Mouse (Mus musculus): ENCODE data around the gene Sars2. TPM values are rescaled to one million over a fixed set of nuclear protein-coding genes. Genes with fewer than 3 reads are reported as not detected.

The Sars2 gene
- polyA plus RNA-seq, 1 experiment from 2014 or later, result 30.4 TPM

- Histone ChIP-seq H3K9me3 (peaks cover 9% of the 10 kb centered on the region), H3K27ac (no peak overlapping the region), H3K9ac (peak overlapping the region; percentile 70), H3K4me2 (replicated peaks) (peak overlapping the region; percentile 83), H3K27me3 (peaks cover 9% of the 10 kb centered on the region; the same call in 1 of the 2 replicates), H3K36me3 (peaks cover 63% of the 10 kb centered on the region), H3K4me3 (peak overlapping the region; percentile 48), H3K4me1 (peaks cover 12% of the 10 kb centered on the region; the same call in 1 of the 2 replicates)
- ATAC-seq (ENCODE audit: low FRiP score, low read depth), result peak; percentile 88
- 4% methylated on average over 58 of the region's 58 CpGs for WGBS
Observed at GRCm38 (mm10) chr7:28732341-28733142, 9.2 kb upstream of the Sars2 start.

- Histone ChIP-seq H3K4me2 (replicated peaks) (peak overlapping the region; percentile 83), H3K4me1 (peaks cover 12% of the 10 kb centered on the region; the same call in 1 of the 2 replicates), H3K9ac (peak overlapping the region; percentile 70; the same call in 1 of the 2 replicates), H3K9me3 (peaks cover 9% of the 10 kb centered on the region), H3K27me3 (peaks cover 9% of the 10 kb centered on the region; the same call in 1 of the 2 replicates), H3K4me3 (peak overlapping the region; percentile 48), H3K36me3 (peaks cover 64% of the 10 kb centered on the region), H3K27ac (no peak overlapping the region)
- 14% methylated on average over 11 of the region's 11 CpGs for WGBS
- ATAC-seq (ENCODE audit: low FRiP score, low read depth), result no peak; the same call in 1 of the 2 replicates
Observed at GRCm38 (mm10) chr7:28733211-28733610, 8.6 kb upstream of the Sars2 start.

- peaks cover 9% of the 10 kb centered on the region for H3K9me3 ChIP-seq
- H3K27ac ChIP-seq, result no peak overlapping the region
- peaks cover 67% of the 10 kb centered on the region for H3K36me3 ChIP-seq
- peaks cover 9% of the 10 kb centered on the region; the same call in 1 of the 2 replicates for H3K27me3 ChIP-seq
- ATAC-seq (ENCODE audit: low FRiP score, low read depth), result no peak
- peaks cover 12% of the 10 kb centered on the region; the same call in 1 of the 2 replicates for H3K4me1 ChIP-seq
- 83% methylated on average over 6 of the region's 6 CpGs for WGBS
- H3K4me2 ChIP-seq (replicated peaks), result no peak overlapping the region
- no peak overlapping the region for H3K9ac ChIP-seq
- H3K4me3 ChIP-seq, result no peak overlapping the region
Observed at GRCm38 (mm10) chr7:28735701-28736100, 6.1 kb upstream of the Sars2 start.

GRCm38 (mm10) chr7:28739829-28740228 lies 2.0 kb upstream of the Sars2 start:
- Histone ChIP-seq H3K4me3 (no peak overlapping the region), H3K36me3 (peaks cover 57% of the 10 kb centered on the region), H3K9ac (no peak overlapping the region), H3K27ac (no peak overlapping the region), H3K4me2 (replicated peaks) (no peak overlapping the region), H3K9me3 (no peaks in the 10 kb centered on the region), H3K4me1 (peaks cover 13% of the 10 kb centered on the region), H3K27me3 (no peaks in the 10 kb centered on the region)
- 95% methylated on average over 21 of the region's 21 CpGs for WGBS
- no peak for ATAC-seq (ENCODE audit: low FRiP score, low read depth)

GRCm38 (mm10) chr7:28740949-28741348 lies 843 bp upstream of the Sars2 start:
- WGBS, result 38% methylated on average over 9 of the region's 9 CpGs
- Histone ChIP-seq H3K36me3 (peaks cover 58% of the 10 kb centered on the region), H3K27ac (no peak overlapping the region), H3K4me3 (peak overlapping the region; percentile 57), H3K27me3 (no peaks in the 10 kb centered on the region), H3K4me2 (replicated peaks) (peak overlapping the region; percentile 94), H3K9ac (peak overlapping the region; percentile 90), H3K9me3 (no peaks in the 10 kb centered on the region), H3K4me1 (peaks cover 13% of the 10 kb centered on the region)
- ATAC-seq (ENCODE audit: low FRiP score, low read depth), result no peak

- Histone ChIP-seq H3K9me3 (no peaks in the 10 kb centered on the region), H3K4me3 (peak overlapping the region; percentile 57), H3K27ac (peak overlapping the region; percentile 4; the same call in 1 of the 2 replicates), H3K27me3 (no peaks in the 10 kb centered on the region), H3K4me1 (peaks cover 13% of the 10 kb centered on the region), H3K4me2 (replicated peaks) (peak overlapping the region; percentile 94), H3K9ac (peak overlapping the region; percentile 90), H3K36me3 (peaks cover 58% of the 10 kb centered on the region)
- peak; percentile 30 for ATAC-seq (ENCODE audit: low FRiP score, low read depth)
- WGBS, result 2% methylated on average over 13 of the region's 13 CpGs
Observed at GRCm38 (mm10) chr7:28741368-28741708, 454 bp upstream of the Sars2 start.

- Histone ChIP-seq H3K27ac (no peak overlapping the region), H3K4me1 (no peaks in the 10 kb centered on the region), H3K27me3 (no peaks in the 10 kb centered on the region), H3K4me3 (no peak overlapping the region), H3K36me3 (peaks cover 64% of the 10 kb centered on the region), H3K9ac (no peak overlapping the region), H3K4me2 (replicated peaks) (no peak overlapping the region), H3K9me3 (no peaks in the 10 kb centered on the region)
- 93% methylated on average over 7 of the region's 7 CpGs for WGBS
- ATAC-seq (ENCODE audit: low FRiP score, low read depth), result no peak
Observed at GRCm38 (mm10) chr7:28749935-28750334, 8.1 kb downstream of the Sars2 start.

- Histone ChIP-seq H3K4me3 (peak within 1 kb of the TSS; percentile 12), H3K9me3 (no peaks in the 10 kb centered on the region), H3K4me1 (peaks cover 14% of the 10 kb centered on the region), H3K27me3 (peaks cover 24% of the 10 kb centered on the region), H3K27ac (no peak within 1 kb of the TSS), H3K9ac (peak within 1 kb of the TSS; percentile 35; the same call in 1 of the 2 replicates), H3K4me2 (replicated peaks) (peak within 1 kb of the TSS; percentile 52), H3K36me3 (peaks cover 52% of the 10 kb centered on the region)
- under 1% methylated on average over 17 of the region's 17 CpGs for WGBS
- ATAC-seq (ENCODE audit: low FRiP score, low read depth), result 0 out of 2 replicates have a peak, but pooled peaks have one; percentile 37
Observed at GRCm38 (mm10) chr7:28756079-28756478, 14.3 kb downstream of the Sars2 start, which contains the start of gene Ccer2. Gene Ccer2, plus strand, starts transcription at chr7:28756174.

GRCm38 (mm10) chr7:28758623-28759022 lies 16.8 kb downstream of the Sars2 start:
- Histone ChIP-seq H3K9ac (no peak overlapping the region), H3K4me3 (no peak overlapping the region), H3K9me3 (no peaks in the 10 kb centered on the region), H3K4me2 (replicated peaks) (no peak overlapping the region), H3K27me3 (peaks cover 24% of the 10 kb centered on the region), H3K36me3 (peaks cover 44% of the 10 kb centered on the region), H3K4me1 (peaks cover 14% of the 10 kb centered on the region), H3K27ac (no peak overlapping the region)
- 82% methylated on average over 13 of the region's 13 CpGs for WGBS
- no peak for ATAC-seq (ENCODE audit: low FRiP score, low read depth)

- H3K4me3 ChIP-seq, result no peak overlapping the region
- WGBS, result 94% methylated on average over 9 of the region's 9 CpGs
- peaks cover 9% of the 10 kb centered on the region for H3K4me1 ChIP-seq
- H3K9me3 ChIP-seq, result no peaks in the 10 kb centered on the region
- ATAC-seq (ENCODE audit: low FRiP score, low read depth), result no peak
- H3K36me3 ChIP-seq, result peaks cover 40% of the 10 kb centered on the region
- no peak overlapping the region for H3K9ac ChIP-seq
- H3K27ac ChIP-seq, result no peak overlapping the region
- H3K27me3 ChIP-seq, result peaks cover 8% of the 10 kb centered on the region
- no peak overlapping the region for H3K4me2 ChIP-seq (replicated peaks)
Observed at GRCm38 (mm10) chr7:28761907-28762306, 20.1 kb downstream of the Sars2 start.

- Histone ChIP-seq H3K4me1 (peaks cover 22% of the 10 kb centered on the region), H3K4me2 (replicated peaks) (peak overlapping the region; percentile 77), H3K9me3 (no peaks in the 10 kb centered on the region), H3K27me3 (no peaks in the 10 kb centered on the region), H3K36me3 (peaks cover 18% of the 10 kb centered on the region), H3K9ac (0 out of 2 replicates have a peak overlapping the region, but pooled peaks have one; percentile 80), H3K4me3 (peak overlapping the region; percentile 79), H3K27ac (no peak overlapping the region)
- WGBS, result 87% methylated on average over 6 of the region's 6 CpGs
- ATAC-seq (ENCODE audit: low FRiP score, low read depth), result no peak
Observed at GRCm38 (mm10) chr7:28765211-28765610, 23.4 kb downstream of the Sars2 start.

- under 1% methylated on average over 45 of the region's 45 CpGs for WGBS
- Histone ChIP-seq H3K4me3 (peak within 1 kb of the TSS; percentile 79), H3K4me1 (peaks cover 22% of the 10 kb centered on the region), H3K27ac (no peak within 1 kb of the TSS), H3K4me2 (replicated peaks) (peak within 1 kb of the TSS; percentile 77), H3K36me3 (peaks cover 8% of the 10 kb centered on the region), H3K9ac (peak within 1 kb of the TSS; percentile 80), H3K27me3 (no peaks in the 10 kb centered on the region), H3K9me3 (no peaks in the 10 kb centered on the region)
- ATAC-seq (ENCODE audit: low FRiP score, low read depth), result peak; percentile 99
Observed at GRCm38 (mm10) chr7:28766173-28766879, 24.5 kb downstream of the Sars2 start, which contains the start of gene Sirt2. Gene Sirt2, plus strand, starts transcription at chr7:28766735.
